Mouse (Mus musculus) intestine, embryonic 14.5 days (tissue): Measurements from ENCODE around the gene Notch2. TPM values are rescaled to one million over a fixed set of nuclear protein-coding genes. Genes with fewer than 3 reads are reported as not detected.
"Not testable (repeated sequence)": the region's sequence is repeated elsewhere in the genome, so short reads cannot be mapped to it uniquely, and the experiment has no call there.

Source experiments
- ATAC-seq: fragments of 200-750 bp; cut with Nextera tagmentation; replicated peaks from 2 replicates; pipeline ENCODE4 v1.8.0; 2017; ENCODE audit warnings: low read depth, moderate number of reproducible peaks, moderate TSS enrichment, moderate library complexity; ENCODE audit not compliant: low FRiP score, low TSS enrichment
- DNase-seq: peaks from one replicate; pipeline ENCODE4 v3.0.0-alpha.2; 2018; ENCODE audit warnings: low spot score
- H3K27ac ChIP-seq: fragments of 300-500 bp; sonication (generic); 2 replicates; pipeline ENCODE4 v1.5.1; 2014; ENCODE audit warnings: low read depth, mild to moderate bottlenecking, control low read depth
- H3K27me3 ChIP-seq: fragments of 300-500 bp; sonication (generic); replicated peaks from 2 replicates; pipeline ENCODE4 v1.6.1; 2014; ENCODE audit warnings: low read length, control low read depth; ENCODE audit not compliant: control insufficient read depth, insufficient read depth
- H3K36me3 ChIP-seq: fragments of 300-500 bp; sonication (generic); 2 replicates; pipeline ENCODE4 v1.6.1; 2014; ENCODE audit warnings: low read length, control low read depth; ENCODE audit not compliant: control insufficient read depth, insufficient read depth
- H3K4me1 ChIP-seq: fragments of 300-500 bp; sonication (generic); replicated peaks from 2 replicates; pipeline ENCODE4 v1.6.1; 2014; ENCODE audit warnings: low read length, control low read depth, mixed read lengths; ENCODE audit not compliant: control insufficient read depth, insufficient read depth
- H3K4me2 ChIP-seq: fragments of 300-500 bp; sonication (generic); 2 replicates; pipeline ENCODE4 v1.6.1; 2014; ENCODE audit warnings: low read length
- H3K4me3 ChIP-seq: fragments of 300-500 bp; sonication (generic); 2 replicates; pipeline ENCODE4 v1.5.1; 2014; ENCODE audit warnings: low read depth, low read length, control low read depth, mixed read lengths
- H3K9ac ChIP-seq: fragments of 300-500 bp; sonication (generic); 2 replicates; pipeline ENCODE4 v1.6.1; 2014; ENCODE audit warnings: mild to moderate bottlenecking, low read length
- H3K9me3 ChIP-seq: fragments of 300-500 bp; sonication (generic); 2 replicates; pipeline ENCODE4 v1.6.1; 2016; ENCODE audit warnings: low read length, control low read depth; ENCODE audit not compliant: control insufficient read depth
- WGBS: fragments of 180-500 bp; shearing (Covaris S2); extraction: QIAGEN DNeasy Blood & Tissue Kit; methylation state at CpG from one replicate; pipeline ENCODE4 v1.1.7; 2014; 5-methylcytosine and 5-hydroxymethylcytosine counted together
- polyA plus RNA-seq: library from polyadenylated mRNA; unstranded; fragments of >200 nt; fragmentation: Nextera tagmentation; extraction: Ambion mirVana; gene quantifications from 2 replicates; pipeline ENCODE4 v1.2.1, GENCODE M21; 2014

The Notch2 gene
- polyA plus RNA-seq, 1 experiment from 2014 or later: 30.0 TPM

DNA sequence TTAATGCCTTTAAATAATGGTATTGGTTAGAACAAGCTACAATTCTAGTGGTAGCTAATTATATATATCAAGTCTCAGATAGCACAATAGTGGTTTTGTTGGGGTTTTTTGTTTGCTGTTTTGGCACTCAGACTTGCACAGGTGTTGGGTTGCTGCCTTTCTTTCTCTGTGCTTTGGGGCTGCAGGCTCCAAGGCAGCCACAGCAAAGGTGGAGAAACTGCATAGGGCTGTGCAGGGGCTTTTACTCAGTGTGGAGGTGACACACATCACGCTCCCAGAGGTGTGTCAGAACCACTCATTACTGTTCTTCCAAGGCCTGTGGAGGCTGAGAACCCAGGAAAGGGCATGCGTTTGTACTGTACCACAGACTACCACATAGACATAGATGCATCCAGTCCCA is 114.4 kb downstream of the Notch2 start:
- H3K4me1 ChIP-seq: no peaks in the 10 kb centered on the region
- no peak overlapping the region for H3K9ac ChIP-seq
- H3K27me3 ChIP-seq: no peaks in the 10 kb centered on the region
- DNase-seq: no peak
- WGBS: 98% methylated on average over 2 of the region's 2 CpGs
- H3K4me3 ChIP-seq: no peak overlapping the region
- peaks cover 89% of the 10 kb centered on the region for H3K36me3 ChIP-seq
- H3K4me2 ChIP-seq: no peak overlapping the region
- no peak for ATAC-seq
- no peak overlapping the region for H3K27ac ChIP-seq
- no peaks in the 10 kb centered on the region for H3K9me3 ChIP-seq

DNA sequence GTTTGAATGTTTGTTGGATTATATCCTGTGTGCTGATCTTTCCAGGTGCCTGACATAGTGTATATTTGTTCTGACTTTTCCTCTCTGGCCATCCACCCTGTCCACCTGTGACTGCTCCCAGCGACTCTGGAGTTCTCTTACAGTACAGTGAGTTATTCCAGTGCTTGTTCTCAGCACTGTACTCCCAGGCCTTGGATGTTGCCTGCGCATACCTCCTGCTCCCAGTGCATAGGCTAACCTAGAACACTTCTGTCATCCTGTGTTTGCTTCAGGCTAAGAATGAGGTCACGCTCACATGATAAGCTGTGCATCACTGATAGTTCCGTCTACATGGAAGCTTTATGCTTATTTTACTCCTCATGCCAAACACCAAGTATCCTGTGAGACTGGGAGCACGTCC is 115.4 kb downstream of the Notch2 start:
- WGBS: 74% methylated on average over 5 of the region's 5 CpGs

DNA sequence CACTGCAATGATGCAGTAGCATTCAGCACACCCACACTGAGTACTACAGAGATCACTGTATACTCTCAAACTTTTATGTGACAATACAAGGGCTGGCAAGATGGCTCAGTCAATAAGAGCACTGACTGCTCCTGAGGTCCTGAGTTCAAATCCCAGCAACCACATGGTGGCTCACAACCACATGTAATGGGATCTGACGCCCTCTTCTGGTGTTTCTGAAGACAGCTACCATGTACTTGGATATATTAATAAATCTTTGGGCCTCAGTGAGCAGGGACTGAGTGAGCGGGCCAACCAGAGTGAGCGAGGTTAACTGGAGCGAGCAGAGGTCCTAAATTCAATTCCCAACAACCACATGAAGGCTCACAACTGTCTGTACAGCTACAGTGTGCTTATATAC is 118.8 kb downstream of the Notch2 start:
- 94% methylated on average over 4 of the region's 4 CpGs for WGBS
- H3K27ac ChIP-seq, H3K9ac ChIP-seq, ATAC-seq, H3K9me3 ChIP-seq, H3K4me3 ChIP-seq, DNase-seq, H3K4me1 ChIP-seq, H3K4me2 ChIP-seq, H3K27me3 ChIP-seq: not testable (repeated sequence)
- H3K36me3 ChIP-seq: peaks cover 89% of the 10 kb centered on the region

More for the DNA sequence above, 115.4 kb downstream of the Notch2 start:
- H3K9ac ChIP-seq: no peak overlapping the region
- no peaks in the 10 kb centered on the region for H3K9me3 ChIP-seq
- peaks cover 89% of the 10 kb centered on the region for H3K36me3 ChIP-seq
- no peak for DNase-seq
- no peak overlapping the region for H3K27ac ChIP-seq
- H3K4me3 ChIP-seq: no peak overlapping the region
- H3K27me3 ChIP-seq: no peaks in the 10 kb centered on the region
- H3K4me2 ChIP-seq: no peak overlapping the region
- no peak for ATAC-seq
- no peaks in the 10 kb centered on the region for H3K4me1 ChIP-seq

DNA sequence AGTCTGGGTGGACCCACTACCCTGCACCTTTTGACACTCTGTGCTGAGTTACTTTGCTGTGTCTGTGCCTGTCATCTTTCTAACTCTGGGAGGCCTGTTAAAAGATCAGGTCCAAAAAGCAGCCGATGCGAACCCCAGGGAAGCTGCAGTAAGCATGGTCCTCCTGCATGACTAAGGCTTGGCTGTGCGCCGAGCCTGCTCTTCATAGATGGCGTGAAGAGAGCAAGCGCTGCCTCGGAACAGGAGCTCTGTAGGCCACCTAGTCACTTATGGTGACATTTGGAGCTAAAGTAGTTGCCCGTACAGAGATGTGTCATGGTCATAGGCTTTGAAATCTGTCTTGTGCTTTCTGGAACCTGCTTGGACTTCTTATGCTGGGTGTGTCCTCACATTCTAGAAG is 119.3 kb downstream of the Notch2 start:
- WGBS: 92% methylated on average over 8 of the region's 8 CpGs
- H3K36me3 ChIP-seq: peaks cover 91% of the 10 kb centered on the region
- no peak for ATAC-seq
- no peak overlapping the region for H3K4me3 ChIP-seq
- H3K27ac ChIP-seq: no peak overlapping the region
- no peak for DNase-seq
- no peaks in the 10 kb centered on the region for H3K9me3 ChIP-seq
- no peak overlapping the region for H3K9ac ChIP-seq
- H3K4me1 ChIP-seq: no peaks in the 10 kb centered on the region
- H3K27me3 ChIP-seq: no peaks in the 10 kb centered on the region
- H3K4me2 ChIP-seq: no peak overlapping the region

DNA sequence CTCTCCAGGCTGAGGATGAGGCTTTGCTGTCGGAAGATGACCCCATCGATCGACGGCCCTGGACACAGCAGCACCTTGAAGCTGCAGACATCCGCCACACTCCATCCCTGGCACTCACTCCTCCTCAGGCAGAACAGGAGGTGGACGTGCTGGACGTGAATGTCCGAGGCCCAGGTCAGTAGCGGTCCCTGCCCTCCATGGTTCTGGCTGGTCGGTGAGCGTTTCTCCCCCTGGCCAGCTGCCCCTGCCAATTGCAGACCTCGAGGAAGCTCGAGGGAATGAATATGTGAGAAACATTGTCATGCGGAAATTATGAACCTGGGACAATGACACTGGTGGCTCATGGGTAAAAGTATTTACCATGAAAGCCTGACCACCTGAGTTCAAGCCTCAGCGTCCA is 128.1 kb downstream of the Notch2 start:
- 94% methylated on average over 15 of the region's 15 CpGs for WGBS
- H3K4me1 ChIP-seq: no peaks in the 10 kb centered on the region
- H3K36me3 ChIP-seq: peaks cover 96% of the 10 kb centered on the region

DNA sequence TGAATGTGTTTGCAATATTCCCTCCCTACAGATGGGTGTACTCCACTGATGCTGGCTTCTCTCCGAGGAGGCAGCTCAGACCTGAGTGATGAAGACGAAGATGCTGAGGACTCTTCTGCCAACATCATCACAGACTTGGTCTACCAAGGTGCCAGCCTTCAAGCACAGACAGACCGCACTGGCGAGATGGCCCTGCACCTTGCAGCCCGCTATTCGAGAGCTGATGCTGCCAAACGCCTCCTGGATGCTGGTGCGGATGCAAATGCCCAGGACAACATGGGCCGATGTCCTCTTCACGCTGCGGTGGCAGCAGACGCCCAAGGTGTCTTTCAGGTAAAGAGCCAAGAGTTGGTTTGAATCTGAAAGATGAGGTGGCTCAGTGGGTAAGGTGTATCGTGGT is 129.5 kb downstream of the Notch2 start:
- ATAC-seq (no peak), DNase-seq (no peak)
- Histone ChIP-seq H3K4me3 (no peak overlapping the region), H3K27me3 (no peaks in the 10 kb centered on the region), H3K27ac (no peak overlapping the region), H3K9ac (no peak overlapping the region), H3K4me2 (no peak overlapping the region), H3K4me1 (no peaks in the 10 kb centered on the region), H3K36me3 (peaks cover 97% of the 10 kb centered on the region), H3K9me3 (no peaks in the 10 kb centered on the region)
- 95% methylated on average over 13 of the region's 13 CpGs for WGBS

More for the DNA sequence above, 128.1 kb downstream of the Notch2 start:
- no peak overlapping the region for H3K4me2 ChIP-seq
- no peaks in the 10 kb centered on the region for H3K9me3 ChIP-seq
- no peak overlapping the region for H3K4me3 ChIP-seq
- DNase-seq (no peak), ATAC-seq (no peak)
- no peaks in the 10 kb centered on the region for H3K27me3 ChIP-seq
- no peak overlapping the region for H3K27ac ChIP-seq
- no peak overlapping the region for H3K9ac ChIP-seq

DNA sequence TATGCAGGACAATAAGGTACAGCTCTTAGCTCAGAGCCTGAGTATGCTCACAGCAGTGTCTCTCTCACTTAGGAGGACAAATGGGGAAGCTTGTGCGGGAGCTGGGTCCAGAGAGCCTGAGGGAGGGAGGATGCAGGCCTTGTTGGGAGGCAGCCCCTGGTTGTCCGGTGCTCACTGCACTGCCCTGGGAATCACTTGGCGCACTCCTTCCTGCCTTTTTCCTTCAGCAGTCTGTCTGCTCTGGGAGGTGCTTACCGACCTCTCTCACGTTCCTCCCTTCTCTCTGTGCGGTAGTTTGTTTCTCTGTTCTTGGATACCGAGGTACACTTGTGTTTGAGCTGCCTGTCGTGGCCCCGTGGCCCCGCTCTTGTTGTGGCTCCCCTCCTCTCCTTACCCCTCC is 131.9 kb downstream of the Notch2 start:
- no peak overlapping the region for H3K9ac ChIP-seq
- no peak overlapping the region for H3K4me2 ChIP-seq
- H3K36me3 ChIP-seq: peaks cover 94% of the 10 kb centered on the region
- DNase-seq: no peak
- no peak for ATAC-seq
- H3K4me1 ChIP-seq: no peaks in the 10 kb centered on the region
- H3K9me3 ChIP-seq: no peaks in the 10 kb centered on the region
- no peaks in the 10 kb centered on the region for H3K27me3 ChIP-seq
- no peak overlapping the region for H3K27ac ChIP-seq
- 81% methylated on average over 9 of the region's 10 CpGs for WGBS
- no peak overlapping the region for H3K4me3 ChIP-seq

DNA sequence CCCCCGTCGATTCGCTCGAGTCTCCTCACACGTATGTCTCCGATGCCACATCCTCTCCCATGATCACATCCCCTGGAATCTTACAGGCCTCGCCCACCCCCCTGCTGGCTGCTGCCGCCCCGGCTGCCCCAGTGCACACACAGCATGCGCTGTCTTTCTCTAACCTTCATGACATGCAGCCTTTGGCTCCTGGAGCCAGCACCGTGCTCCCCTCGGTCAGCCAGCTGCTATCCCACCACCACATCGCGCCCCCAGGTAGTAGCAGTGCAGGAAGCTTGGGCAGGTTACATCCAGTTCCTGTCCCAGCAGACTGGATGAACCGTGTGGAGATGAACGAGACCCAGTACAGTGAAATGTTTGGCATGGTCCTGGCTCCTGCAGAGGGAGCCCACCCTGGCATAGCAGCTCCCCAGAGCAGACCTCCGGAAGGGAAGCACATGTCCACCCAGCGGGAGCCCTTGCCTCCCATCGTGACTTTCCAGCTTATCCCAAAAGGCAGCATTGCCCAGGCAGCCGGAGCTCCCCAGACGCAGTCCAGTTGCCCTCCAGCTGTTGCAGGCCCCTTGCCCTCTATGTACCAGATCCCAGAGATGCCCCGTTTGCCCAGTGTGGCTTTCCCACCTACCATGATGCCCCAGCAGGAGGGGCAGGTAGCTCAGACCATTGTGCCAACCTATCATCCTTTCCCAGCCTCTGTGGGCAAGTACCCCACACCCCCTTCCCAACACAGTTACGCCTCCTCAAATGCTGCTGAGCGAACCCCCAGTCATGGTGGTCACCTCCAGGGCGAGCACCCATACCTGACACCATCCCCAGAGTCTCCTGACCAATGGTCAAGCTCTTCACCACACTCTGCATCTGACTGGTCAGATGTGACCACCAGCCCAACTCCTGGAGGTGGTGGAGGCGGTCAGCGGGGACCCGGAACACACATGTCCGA is 133.4 kb downstream of the Notch2 start:
- H3K36me3 ChIP-seq: peaks cover 85% of the 10 kb centered on the region
- DNase-seq (peak; percentile 35), ATAC-seq (no peak)
- 97% methylated on average over 27 of the region's 29 CpGs for WGBS
- H3K9ac ChIP-seq: no peak overlapping the region
- no peak overlapping the region for H3K27ac ChIP-seq
- no peak overlapping the region for H3K4me2 ChIP-seq
- no peak overlapping the region for H3K4me3 ChIP-seq
- H3K4me1 ChIP-seq: no peaks in the 10 kb centered on the region
- H3K27me3 ChIP-seq: no peaks in the 10 kb centered on the region
- H3K9me3 ChIP-seq: no peaks in the 10 kb centered on the region

DNA sequence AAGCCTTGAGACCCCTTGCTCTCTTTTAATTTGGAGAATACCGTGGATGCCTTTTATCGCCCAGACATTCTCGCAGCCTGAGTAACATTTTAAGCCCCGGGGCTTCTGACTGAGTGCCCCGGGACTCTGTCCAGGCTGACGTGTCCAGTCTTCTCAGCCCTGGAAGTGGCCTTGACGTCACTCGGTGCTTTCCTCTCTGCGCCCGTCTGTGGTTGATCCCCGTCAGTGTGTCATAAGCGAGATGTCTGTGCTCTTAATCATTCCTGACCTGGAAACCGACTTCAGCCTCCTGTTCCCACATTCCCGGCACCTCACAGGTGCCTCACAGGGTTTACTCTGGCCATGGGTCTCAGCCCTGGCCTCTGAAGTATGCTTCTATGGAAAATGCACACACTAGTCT is 134.4 kb downstream of the Notch2 start:
- Histone ChIP-seq H3K27ac (no peak overlapping the region), H3K4me3 (no peak overlapping the region), H3K4me2 (no peak overlapping the region), H3K9me3 (no peaks in the 10 kb centered on the region), H3K36me3 (peaks cover 76% of the 10 kb centered on the region), H3K27me3 (no peaks in the 10 kb centered on the region), H3K9ac (no peak overlapping the region), H3K4me1 (no peaks in the 10 kb centered on the region)
- WGBS: 91% methylated on average over 14 of the region's 14 CpGs
- ATAC-seq (no peak), DNase-seq (peak; percentile 42)
